Mouse (Mus musculus): ENCODE results near the gene Mrgpra6. TPM values are rescaled to one million over a fixed set of nuclear protein-coding genes. Genes with fewer than 3 reads are reported as not detected.

Gene Mrgpra6
- polyA plus RNA-seq, 2 experiments, result not detected

- no peaks in the 10 kb centered on the region for H3K27me3 ChIP-seq (ENCODE audit: control insufficient read depth, insufficient read depth, low read length)
- no peak for DNase-seq (ENCODE audit: low spot score)
- no peak overlapping the region for H3K9ac ChIP-seq (ENCODE audit: low read depth, low read length, severe bottlenecking)
- H3K4me1 ChIP-seq (ENCODE audit: control insufficient read depth, insufficient read depth, low read length), result no peaks in the 10 kb centered on the region
- no peak overlapping the region for H3K4me3 ChIP-seq (replicated peaks; ENCODE audit: low read length)
- H3K4me2 ChIP-seq (replicated peaks; ENCODE audit: low read depth, low read length, severe bottlenecking), result no peak overlapping the region
- no peaks in the 10 kb centered on the region for H3K36me3 ChIP-seq (ENCODE audit: control insufficient read depth, insufficient read depth, low read length)
- WGBS, result 65% methylated on average over 4 of the region's 4 CpGs
- ATAC-seq (ENCODE audit: low FRiP score, low read depth), result no peak
- H3K9me3 ChIP-seq (ENCODE audit: control insufficient read depth, low read length), result no peaks in the 10 kb centered on the region
- no peak for TF ChIP-seq POLR2A (IDR thresholded peaks at IDR 0.05; ENCODE audit: borderline replicate concordance, extremely low read depth, insufficient read depth, insufficient read length)
- H3K27ac ChIP-seq (replicated peaks; ENCODE audit: low read depth, low read length), result no peak overlapping the region
Observed at GRCm38 (mm10) chr7:47163203-47163602, 41.5 kb downstream of the Mrgpra6 start.

- H3K4me1 ChIP-seq (ENCODE audit: control insufficient read depth, insufficient read depth, low read length), result no peaks in the 10 kb centered on the region
- H3K27me3 ChIP-seq (ENCODE audit: control insufficient read depth, insufficient read depth, low read length), result no peaks in the 10 kb centered on the region
- H3K27ac ChIP-seq (replicated peaks; ENCODE audit: low read depth, low read length), result no peak overlapping the region
- H3K36me3 ChIP-seq (ENCODE audit: control insufficient read depth, insufficient read depth, low read length), result no peaks in the 10 kb centered on the region
- H3K4me3 ChIP-seq (replicated peaks; ENCODE audit: low read length), result no peak overlapping the region
- WGBS, result 53% methylated on average over 2 of the region's 2 CpGs
- DNase-seq (ENCODE audit: low spot score) (no peak), ATAC-seq (ENCODE audit: low FRiP score, low read depth) (no peak)
- H3K9me3 ChIP-seq (ENCODE audit: control insufficient read depth, low read length), result no peaks in the 10 kb centered on the region
- H3K9ac ChIP-seq (ENCODE audit: low read depth, low read length, severe bottlenecking), result no peak overlapping the region
- no peak overlapping the region for H3K4me2 ChIP-seq (replicated peaks; ENCODE audit: low read depth, low read length, severe bottlenecking)
- TF ChIP-seq POLR2A (IDR thresholded peaks at IDR 0.05; ENCODE audit: borderline replicate concordance, extremely low read depth, insufficient read depth, insufficient read length), result no peak
Observed at GRCm38 (mm10) chr7:47158451-47158850, 46.3 kb downstream of the Mrgpra6 start.

GRCm38 (mm10) chr7:47157743-47158142 is 47.0 kb downstream of the Mrgpra6 start:
- no peaks in the 10 kb centered on the region for H3K4me1 ChIP-seq (ENCODE audit: control insufficient read depth, insufficient read depth, low read length)
- H3K36me3 ChIP-seq (ENCODE audit: control insufficient read depth, insufficient read depth, low read length), result no peaks in the 10 kb centered on the region
- H3K27ac ChIP-seq (replicated peaks; ENCODE audit: low read depth, low read length), result no peak overlapping the region
- no peak overlapping the region for H3K4me2 ChIP-seq (replicated peaks; ENCODE audit: low read depth, low read length, severe bottlenecking)
- H3K27me3 ChIP-seq (ENCODE audit: control insufficient read depth, insufficient read depth, low read length), result no peaks in the 10 kb centered on the region
- TF ChIP-seq POLR2A (IDR thresholded peaks at IDR 0.05; ENCODE audit: borderline replicate concordance, extremely low read depth, insufficient read depth, insufficient read length), result no peak
- no peak overlapping the region for H3K9ac ChIP-seq (ENCODE audit: low read depth, low read length, severe bottlenecking)
- 89% methylated on average over 9 of the region's 9 CpGs for WGBS
- ATAC-seq (ENCODE audit: low FRiP score, low read depth) (no peak), DNase-seq (ENCODE audit: low spot score) (no peak)
- no peak overlapping the region for H3K4me3 ChIP-seq (replicated peaks; ENCODE audit: low read length)
- no peaks in the 10 kb centered on the region for H3K9me3 ChIP-seq (ENCODE audit: control insufficient read depth, low read length)

GRCm38 (mm10) chr7:47155849-47156248 is 48.9 kb downstream of the Mrgpra6 start:
- no peak for DNase-seq (ENCODE audit: low spot score)
- Histone ChIP-seq H3K27ac (replicated peaks; ENCODE audit: low read depth, low read length) (no peak overlapping the region), H3K4me3 (replicated peaks; ENCODE audit: low read length) (no peak overlapping the region), H3K27me3 (ENCODE audit: control insufficient read depth, insufficient read depth, low read length) (no peaks in the 10 kb centered on the region), H3K9me3 (ENCODE audit: control insufficient read depth, low read length) (no peaks in the 10 kb centered on the region), H3K36me3 (ENCODE audit: control insufficient read depth, insufficient read depth, low read length) (no peaks in the 10 kb centered on the region), H3K4me2 (replicated peaks; ENCODE audit: low read depth, low read length, severe bottlenecking) (no peak overlapping the region), H3K9ac (ENCODE audit: low read depth, low read length, severe bottlenecking) (no peak overlapping the region), H3K4me1 (ENCODE audit: control insufficient read depth, insufficient read depth, low read length) (no peaks in the 10 kb centered on the region)
- WGBS, result 85% methylated on average over 2 of the region's 2 CpGs
- no peak for TF ChIP-seq POLR2A (IDR thresholded peaks at IDR 0.05; ENCODE audit: borderline replicate concordance, extremely low read depth, insufficient read depth, insufficient read length)
- ATAC-seq (ENCODE audit: low FRiP score, low read depth), result no peak

- no peak for ATAC-seq (ENCODE audit: low FRiP score, low read depth)
- no peaks in the 10 kb centered on the region for H3K36me3 ChIP-seq (ENCODE audit: control insufficient read depth, insufficient read depth, low read length)
Observed at GRCm38 (mm10) chr7:47155396-47155795, 49.3 kb downstream of the Mrgpra6 start.

More at GRCm38 (mm10) chr7:47155396-47155795, 49.3 kb downstream of the Mrgpra6 start:
- no peaks in the 10 kb centered on the region for H3K4me1 ChIP-seq (ENCODE audit: control insufficient read depth, insufficient read depth, low read length)
- no peak overlapping the region for H3K4me2 ChIP-seq (replicated peaks; ENCODE audit: low read depth, low read length, severe bottlenecking)
- H3K27me3 ChIP-seq (ENCODE audit: control insufficient read depth, insufficient read depth, low read length), result no peaks in the 10 kb centered on the region
- no peak overlapping the region for H3K9ac ChIP-seq (ENCODE audit: low read depth, low read length, severe bottlenecking)
- no peak for TF ChIP-seq POLR2A (IDR thresholded peaks at IDR 0.05; ENCODE audit: borderline replicate concordance, extremely low read depth, insufficient read depth, insufficient read length)
- no peaks in the 10 kb centered on the region for H3K9me3 ChIP-seq (ENCODE audit: control insufficient read depth, low read length)
- 89% methylated on average over 4 of the region's 4 CpGs for WGBS
- H3K27ac ChIP-seq (replicated peaks; ENCODE audit: low read depth, low read length), result no peak overlapping the region
- H3K4me3 ChIP-seq (replicated peaks; ENCODE audit: low read length), result no peak overlapping the region
- no peak for DNase-seq (ENCODE audit: low spot score)
